Mouse (Mus musculus) small intestine, adult 2 months (tissue): ENCODE data around the gene Susd3.

Experiments used
- CTCF ChIP-seq: fragments of 200-500 bp; IDR thresholded peaks from 2 replicates; pipeline ENCODE4 v1.5.1; 2012; ENCODE audit warnings: low read depth, mild to moderate bottlenecking, control low read depth, inconsistent platforms, low read length, moderate library complexity, mixed read lengths; ENCODE audit not compliant: insufficient replicate concordance, insufficient read length; ENCODE audit errors: extremely low read depth
- POLR2A ChIP-seq: fragments of 200-500 bp; IDR thresholded peaks from 2 replicates; pipeline ENCODE4 v1.6.1; 2012; ENCODE audit warnings: low read depth, mild to moderate bottlenecking, control low read depth, inconsistent platforms, low read length, moderate library complexity

DNA sequence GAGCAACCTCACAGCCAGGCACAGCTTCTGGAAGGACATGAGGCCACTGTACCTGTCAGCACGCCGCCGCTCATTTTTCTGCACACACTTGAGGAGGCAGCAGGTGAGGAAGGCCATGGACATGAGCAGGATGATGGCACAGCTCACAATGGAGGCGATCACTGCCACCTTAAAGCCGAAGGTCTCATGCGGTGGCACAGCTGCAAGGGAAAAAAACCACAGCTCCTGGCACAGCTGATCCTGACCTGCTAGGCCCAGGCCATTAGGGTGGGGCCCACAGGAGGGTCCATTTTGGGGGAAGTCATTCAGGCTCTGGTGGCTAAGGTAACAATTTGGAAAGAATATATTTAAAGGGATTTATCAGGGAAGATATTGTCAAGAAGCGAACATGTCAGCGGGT lies 9.8 kb downstream of the Susd3 start:
- TF ChIP-seq CTCF, result no peak
- no peak for TF ChIP-seq POLR2A
